10 mouse cellular contexts compared by ENCODE assay signal in genomic region chr9:108949231-108949966, GRCm38 (mm10). TPM values are rescaled to one million over a fixed set of nuclear protein-coding genes. Genes with fewer than 3 reads are reported as not detected.
DNase-seq lines count a peak whose midpoint lies in the region; ATAC-seq and TF ChIP-seq lines count a peak whose summit lies in the region.
"Had no signal": no experiment of that assay in that cellular context is flagged by ENCODE, and none has a peak within 500 bp of the region (broad histone marks: within the 10 kb centered on the region; RNA-seq: fewer than 3 reads in every experiment).

No protein-coding gene starts in this region.

- 92% methylated on average over 13 of the region's 13 CpGs for WGBS in forebrain, postnatal 0 days
- WGBS in forebrain, embryonic 13.5 days: 94% methylated on average over 13 of the region's 13 CpGs
- 20% methylated on average over 13 of the region's 13 CpGs for WGBS in embryonic facial prominence, embryonic 13.5 days
- WGBS in lung, postnatal 0 days: 52% methylated on average over 13 of the region's 13 CpGs

- peak overlapping the region; percentile 21; the same call in 1 of the 2 replicates for H3K27ac ChIP-seq in forebrain, postnatal 0 days (ENCODE audit: low read depth, low read length)
- H3K27ac ChIP-seq in forebrain, embryonic 13.5 days: no peak overlapping the region
- peak overlapping the region; percentile 98 for H3K27ac ChIP-seq in embryonic facial prominence, embryonic 13.5 days
- H3K27ac ChIP-seq in lung, postnatal 0 days (ENCODE audit: low read length): peak overlapping the region; percentile 59

- H3K4me1 ChIP-seq in forebrain, postnatal 0 days (ENCODE audit: insufficient read depth): no peaks in the 10 kb centered on the region
- peaks cover 6% of the 10 kb centered on the region; the same call in 1 of the 2 replicates for H3K4me1 ChIP-seq in forebrain, embryonic 13.5 days
- peaks cover 57% of the 10 kb centered on the region for H3K4me1 ChIP-seq in embryonic facial prominence, embryonic 13.5 days
- H3K4me1 ChIP-seq in lung, postnatal 0 days (ENCODE audit: insufficient read depth, low read depth, low read length): no peaks in the 10 kb centered on the region

- TF ChIP-seq CTCF in forebrain, postnatal 0 days (IDR thresholded peaks at IDR 0.05; ENCODE audit: low read depth): no peak
- TF ChIP-seq CTCF in lung, postnatal 0 days (IDR thresholded peaks at IDR 0.05): no peak

- intact Hi-C loops in heart, postnatal 25 days (cut with DNase I): no loop called here
- intact Hi-C loops in left cerebral cortex, postnatal 14 days (cut with DNase I): no loop called here

- no peak overlapping the region for H3K4me3 ChIP-seq in forebrain, postnatal 0 days (ENCODE audit: low read depth, low read length)
- H3K4me3 ChIP-seq in forebrain, embryonic 13.5 days: no peak overlapping the region
- H3K4me3 ChIP-seq in embryonic facial prominence, embryonic 13.5 days: 0 out of 2 replicates have a peak overlapping the region, but pooled peaks have one; percentile 3
- H3K4me3 ChIP-seq in lung, postnatal 0 days (ENCODE audit: low read depth, low read length): no peak overlapping the region

- no peak overlapping the region for H3K9ac ChIP-seq in forebrain, postnatal 0 days
- H3K9ac ChIP-seq in forebrain, embryonic 13.5 days: no peak overlapping the region
- peak overlapping the region; percentile 52 for H3K9ac ChIP-seq in embryonic facial prominence, embryonic 13.5 days
- no peak overlapping the region for H3K9ac ChIP-seq in lung, postnatal 0 days (replicated peaks; ENCODE audit: low read depth)

- peak; percentile 34; the same call in 1 of the 2 replicates for ATAC-seq in forebrain, postnatal 0 days
- ATAC-seq in forebrain, embryonic 13.5 days: no peak
- peak; percentile 84 for ATAC-seq in embryonic facial prominence, embryonic 13.5 days (ENCODE audit: insufficient number of reproducible peaks, insufficient read depth, low FRiP score, low TSS enrichment, low read depth)
- peak; percentile 65 for ATAC-seq in lung, postnatal 0 days

- no peak for TF ChIP-seq EP300 in lung, postnatal 0 days (IDR thresholded peaks at IDR 0.05)

- no peaks in the 10 kb centered on the region for H3K27me3 ChIP-seq in forebrain, postnatal 0 days (ENCODE audit: insufficient read depth, low read length)
- peaks cover 25% of the 10 kb centered on the region for H3K27me3 ChIP-seq in forebrain, embryonic 13.5 days
- H3K27me3 ChIP-seq in embryonic facial prominence, embryonic 13.5 days: peaks cover 11% of the 10 kb centered on the region
- no peaks in the 10 kb centered on the region for H3K27me3 ChIP-seq in lung, postnatal 0 days (replicated peaks; ENCODE audit: insufficient read depth, low read length)
- H3K27me3 ChIP-seq: CH12.LX had no signal

- peaks cover 60% of the 10 kb centered on the region for H3K36me3 ChIP-seq in forebrain, postnatal 0 days (ENCODE audit: insufficient read depth)
- peaks cover 68% of the 10 kb centered on the region for H3K36me3 ChIP-seq in forebrain, embryonic 13.5 days (ENCODE audit: poor library complexity, severe bottlenecking)
- peaks cover 71% of the 10 kb centered on the region for H3K36me3 ChIP-seq in embryonic facial prominence, embryonic 13.5 days
- H3K36me3 ChIP-seq in lung, postnatal 0 days (ENCODE audit: insufficient read depth, low read length): peaks cover 43% of the 10 kb centered on the region

- no peaks in the 10 kb centered on the region for H3K9me3 ChIP-seq in forebrain, postnatal 0 days (ENCODE audit: low read length)
- no peaks in the 10 kb centered on the region for H3K9me3 ChIP-seq in forebrain, embryonic 13.5 days (replicated peaks)
- no peaks in the 10 kb centered on the region for H3K9me3 ChIP-seq in embryonic facial prominence, embryonic 13.5 days
- no peaks in the 10 kb centered on the region for H3K9me3 ChIP-seq in lung, postnatal 0 days (ENCODE audit: low read length)

- DNase-seq in forebrain, postnatal 0 days: no peak
- peak; percentile 16 for DNase-seq in heart, postnatal 25 days (ENCODE audit: low spot score)
- DNase-seq in lung, postnatal 0 days (ENCODE audit: low spot score): peak; percentile 57
- DNase-seq in left cerebral cortex, postnatal 14 days (ENCODE audit: low spot score in 2 of 2): no peak
- no peak for DNase-seq in layer of hippocampus, postnatal 10 days (ENCODE audit: low spot score in 2 of 2)
- DNase-seq in c-Kit-positive CD71-positive TER-119-positive erythroid progenitor cells, embryonic 14.5 days (ENCODE audit: low spot score): no peak

- H3K4me2 ChIP-seq in forebrain, postnatal 0 days (ENCODE audit: low read depth): no peak overlapping the region
- H3K4me2 ChIP-seq in forebrain, embryonic 13.5 days: no peak overlapping the region
- H3K4me2 ChIP-seq in embryonic facial prominence, embryonic 13.5 days: peak overlapping the region; percentile 33
- no peak overlapping the region for H3K4me2 ChIP-seq in lung, postnatal 0 days (replicated peaks; ENCODE audit: low read depth, low read length)

RNA-seq across cellular contexts. Expression of gene Col7a1, which starts 4.0 kb away (rescaled TPM):
- 2.7 and 5.4 TPM in 2 replicates for total RNA-seq in forebrain, postnatal 0 days (2014; rRNA removed)
- polyA plus RNA-seq in forebrain, postnatal 0 days (2015; fragmentation: Nextera tagmentation; extraction: Ambion mirVana): 1.3 and 1.6 TPM in 2 replicates
- polyA plus RNA-seq in forebrain, embryonic 13.5 days (2015; fragmentation: Nextera tagmentation; extraction: Ambion mirVana): 1.2 and 1.6 TPM in 2 replicates
- 24.6 and 26.0 TPM in 2 replicates for polyA plus RNA-seq in embryonic facial prominence, embryonic 13.5 days (2015; fragmentation: Nextera tagmentation; extraction: Ambion mirVana)
- under 1 TPM; 0.23 to 0.61 TPM for total RNA-seq in heart, postnatal 25 days (2021)
- polyA plus RNA-seq in lung, postnatal 0 days (2015; fragmentation: Nextera tagmentation; extraction: Ambion mirVana): 2.5 and 2.9 TPM in 2 replicates
- 1 to 10 TPM; 3.6 to 4.2 TPM for total RNA-seq in left cerebral cortex, postnatal 14 days (2021)
- total RNA-seq in layer of hippocampus, postnatal 10 days (2021): 1 to 10 TPM; 3.9 to 4.8 TPM

RNA-seq across cellular contexts. Expression of gene Uqcrc1, which starts 13.0 kb away (rescaled TPM):
- total RNA-seq in forebrain, postnatal 0 days (2014; rRNA removed): 327 and 365 TPM in 2 replicates
- polyA plus RNA-seq in forebrain, postnatal 0 days (2015; fragmentation: Nextera tagmentation; extraction: Ambion mirVana): 482 and 490 TPM in 2 replicates
- 361 and 379 TPM in 2 replicates for polyA plus RNA-seq in forebrain, embryonic 13.5 days (2015; fragmentation: Nextera tagmentation; extraction: Ambion mirVana)
- 422 and 457 TPM in 2 replicates for polyA plus RNA-seq in embryonic facial prominence, embryonic 13.5 days (2015; fragmentation: Nextera tagmentation; extraction: Ambion mirVana)
- 1,000 to 10,000 TPM; 2,451 to 2,563 TPM for total RNA-seq in heart, postnatal 25 days (2021)
- polyA plus RNA-seq in lung, postnatal 0 days (2015; fragmentation: Nextera tagmentation; extraction: Ambion mirVana): 269 and 290 TPM in 2 replicates
- total RNA-seq in left cerebral cortex, postnatal 14 days (2021): 100 to 1,000 TPM; 383 to 411 TPM
- total RNA-seq in layer of hippocampus, postnatal 10 days (2021): 100 to 1,000 TPM; 348 to 361 TPM

RNA-seq across cellular contexts. Expression of gene Tmem89, which starts 35.0 kb away (rescaled TPM):
- total RNA-seq in forebrain, postnatal 0 days (2014; rRNA removed): 0.23 and 0.24 TPM in 2 replicates
- 0.20 and 0.33 TPM in 2 replicates for polyA plus RNA-seq in forebrain, postnatal 0 days (2015; fragmentation: Nextera tagmentation; extraction: Ambion mirVana)
- 0.25 TPM in 1 of 2 replicates, not detected in the other for polyA plus RNA-seq in forebrain, embryonic 13.5 days (2015; fragmentation: Nextera tagmentation; extraction: Ambion mirVana)
- polyA plus RNA-seq in embryonic facial prominence, embryonic 13.5 days (2015; fragmentation: Nextera tagmentation; extraction: Ambion mirVana): not detected in 2 replicates
- total RNA-seq in heart, postnatal 25 days (2021): not detected
- polyA plus RNA-seq in lung, postnatal 0 days (2015; fragmentation: Nextera tagmentation; extraction: Ambion mirVana): 0.48 and 1.0 TPM in 2 replicates
- not detected for total RNA-seq in left cerebral cortex, postnatal 14 days (2021)
- under 1 TPM in 1 of 2 experiments, not detected in 1; 0.39 TPM for total RNA-seq in layer of hippocampus, postnatal 10 days (2021)
- total RNA-seq: CH12.LX; neutrophil, adult 5-6 weeks had no signal

RNA-seq across cellular contexts. Expression of gene Ucn2, which starts 36.4 kb away (rescaled TPM):
- 0.23 TPM in 1 of 2 replicates, not detected in the other for total RNA-seq in forebrain, postnatal 0 days (2014; rRNA removed)
- not detected in 2 replicates for polyA plus RNA-seq in forebrain, postnatal 0 days (2015; fragmentation: Nextera tagmentation; extraction: Ambion mirVana)
- not detected in 2 replicates for polyA plus RNA-seq in forebrain, embryonic 13.5 days (2015; fragmentation: Nextera tagmentation; extraction: Ambion mirVana)
- polyA plus RNA-seq in embryonic facial prominence, embryonic 13.5 days (2015; fragmentation: Nextera tagmentation; extraction: Ambion mirVana): 0.30 and 0.83 TPM in 2 replicates
- not detected for total RNA-seq in heart, postnatal 25 days (2021)
- polyA plus RNA-seq in lung, postnatal 0 days (2015; fragmentation: Nextera tagmentation; extraction: Ambion mirVana): not detected in 2 replicates
- not detected for total RNA-seq in left cerebral cortex, postnatal 14 days (2021)
- under 1 TPM in 1 of 2 experiments, not detected in 1; 0.41 TPM for total RNA-seq in layer of hippocampus, postnatal 10 days (2021)
- total RNA-seq: CH12.LX; neutrophil, adult 5-6 weeks had no signal

RNA-seq across cellular contexts. Expression of gene Pfkfb4, which starts 42.2 kb away (rescaled TPM):
- total RNA-seq in forebrain, postnatal 0 days (2014; rRNA removed): 27.1 and 46.4 TPM in 2 replicates
- 16.6 and 21.7 TPM in 2 replicates for polyA plus RNA-seq in forebrain, postnatal 0 days (2015; fragmentation: Nextera tagmentation; extraction: Ambion mirVana)
- 14.5 and 16.8 TPM in 2 replicates for polyA plus RNA-seq in forebrain, embryonic 13.5 days (2015; fragmentation: Nextera tagmentation; extraction: Ambion mirVana)
- 17.1 and 19.0 TPM in 2 replicates for polyA plus RNA-seq in embryonic facial prominence, embryonic 13.5 days (2015; fragmentation: Nextera tagmentation; extraction: Ambion mirVana)
- 1 to 10 TPM; 2.3 to 2.7 TPM for total RNA-seq in heart, postnatal 25 days (2021)
- 22.0 and 22.8 TPM in 2 replicates for polyA plus RNA-seq in lung, postnatal 0 days (2015; fragmentation: Nextera tagmentation; extraction: Ambion mirVana)
- total RNA-seq in left cerebral cortex, postnatal 14 days (2021): 10 to 100 TPM; 15.9 to 16.7 TPM
- total RNA-seq in layer of hippocampus, postnatal 10 days (2021): 10 to 100 TPM; 20.9 to 26.7 TPM

Comparison
In these comparisons a context has a peak if more than half of its experiments do, and no peak if none do; other contexts are left out.
1. DNase-seq: peak in heart, postnatal 25 days (single experiment) and lung, postnatal 0 days (single experiment); none in forebrain, postnatal 0 days (single experiment), left cerebral cortex, postnatal 14 days (0 of 2), layer of hippocampus, postnatal 10 days (0 of 2) and c-Kit-positive CD71-positive TER-119-positive erythroid progenitor cells, embryonic 14.5 days (single experiment).